Comparison of ENCODE assay signal across 11 mouse cellular contexts in genomic region chr8:10972851-10973452, GRCm38 (mm10). TPM values are rescaled to one million over a fixed set of nuclear protein-coding genes. Genes with fewer than 3 reads are reported as not detected.
A peak's percentile ranks its signal among the peaks of the same experiment; 100 is the strongest.
DNase-seq lines count a peak whose midpoint lies in the region; ATAC-seq and TF ChIP-seq lines count a peak whose summit lies in the region.
"Had no signal": no experiment of that assay in that cellular context is flagged by ENCODE, and none has a peak within 500 bp of the region (broad histone marks: within the 10 kb centered on the region; RNA-seq: fewer than 3 reads in every experiment).

No protein-coding gene starts in this region.

- peaks cover 51% of the 10 kb centered on the region for H3K4me1 ChIP-seq in intestine, embryonic 14.5 days (replicated peaks; ENCODE audit: control insufficient read depth, insufficient read depth, low read length)
- peaks cover 16% of the 10 kb centered on the region; the same call in 1 of the 2 replicates for H3K4me1 ChIP-seq in intestine, postnatal 0 days (replicated peaks; ENCODE audit: control insufficient read depth, insufficient read depth, low read length)
- peaks cover 20% of the 10 kb centered on the region for H3K4me1 ChIP-seq in forebrain, embryonic 14.5 days (ENCODE audit: control insufficient read depth, insufficient read depth, low read length)
- H3K4me1 ChIP-seq in liver, embryonic 13.5 days (replicated peaks): peaks cover 67% of the 10 kb centered on the region

- H3K9ac ChIP-seq in intestine, embryonic 14.5 days (ENCODE audit: low read length): no peak overlapping the region
- H3K9ac ChIP-seq in intestine, postnatal 0 days (ENCODE audit: low read depth, low read length): no peak overlapping the region
- H3K9ac ChIP-seq in forebrain, embryonic 14.5 days (ENCODE audit: low read length): 0 out of 2 replicates have a peak overlapping the region, but pooled peaks have one; percentile 25
- no peak overlapping the region for H3K9ac ChIP-seq in liver, embryonic 13.5 days

- no peak for ATAC-seq in intestine, embryonic 14.5 days (replicated peaks; ENCODE audit: low FRiP score, low TSS enrichment, low read depth)
- ATAC-seq in intestine, postnatal 0 days: no peak
- peak; percentile 32 for ATAC-seq in Patski
- 0 out of 2 replicates have a peak, but pooled peaks have one; percentile 30 for ATAC-seq in forebrain, embryonic 14.5 days
- no peak for ATAC-seq in liver, embryonic 13.5 days (ENCODE audit: low read depth)
- no peak for ATAC-seq in erythroid progenitor cell, adult 5-6 weeks (replicated peaks; ENCODE audit: low FRiP score, poor library complexity, severe bottlenecking)

- no peak for TF ChIP-seq CTCF in intestine, postnatal 0 days (IDR thresholded peaks at IDR 0.05; ENCODE audit: low read depth)
- TF ChIP-seq CTCF in Patski (IDR thresholded peaks at IDR 0.05): no peak
- TF ChIP-seq CTCF in left cerebral cortex, adult 2 months (IDR thresholded peaks at IDR 0.05): no peak

- no peaks in the 10 kb centered on the region for H3K36me3 ChIP-seq in intestine, embryonic 14.5 days (ENCODE audit: control insufficient read depth, insufficient read depth, low read length)
- no peaks in the 10 kb centered on the region for H3K36me3 ChIP-seq in intestine, postnatal 0 days (ENCODE audit: control insufficient read depth, insufficient read depth)
- no peaks in the 10 kb centered on the region for H3K36me3 ChIP-seq in forebrain, embryonic 14.5 days (ENCODE audit: control insufficient read depth, insufficient read depth, low read length)
- H3K36me3 ChIP-seq in liver, embryonic 13.5 days: no peaks in the 10 kb centered on the region

- POLR2A ChIA-PET in Patski (lab: Charles Lee): interaction anchor here (1.6 kb wide), 1 partner anchor 21 kb away, joined by 3 read pairs; no protein-coding TSS in a partner anchor

- CTCF ChIA-PET in Patski (lab: Charles Lee): interaction anchor here (0.9 to 1.4 kb wide), 4 partner anchors 9 to 32 kb away, joined by 3 to 6 read pairs (median 3); no protein-coding TSS in a partner anchor

- H3K4me3 ChIP-seq in intestine, embryonic 14.5 days (ENCODE audit: low read depth, low read length): no peak overlapping the region
- no peak overlapping the region for H3K4me3 ChIP-seq in intestine, postnatal 0 days (ENCODE audit: low read depth, low read length)
- no peak overlapping the region for H3K4me3 ChIP-seq in forebrain, embryonic 14.5 days (ENCODE audit: low read depth, low read length)
- no peak overlapping the region for H3K4me3 ChIP-seq in liver, embryonic 13.5 days (replicated peaks)
- no peak overlapping the region for H3K4me3 ChIP-seq in left cerebral cortex, adult 2 months

- H3K27me3 ChIP-seq in intestine, embryonic 14.5 days (replicated peaks; ENCODE audit: control insufficient read depth, insufficient read depth, low read length): no peaks in the 10 kb centered on the region
- no peaks in the 10 kb centered on the region for H3K27me3 ChIP-seq in intestine, postnatal 0 days (replicated peaks; ENCODE audit: control insufficient read depth, insufficient read depth, low read length)
- no peaks in the 10 kb centered on the region for H3K27me3 ChIP-seq in Patski
- H3K27me3 ChIP-seq in forebrain, embryonic 14.5 days (replicated peaks; ENCODE audit: control insufficient read depth, insufficient read depth, low read length): no peaks in the 10 kb centered on the region
- H3K27me3 ChIP-seq in liver, embryonic 13.5 days: no peaks in the 10 kb centered on the region

- no peaks in the 10 kb centered on the region for H3K9me3 ChIP-seq in intestine, embryonic 14.5 days (ENCODE audit: control insufficient read depth, low read length)
- no peaks in the 10 kb centered on the region for H3K9me3 ChIP-seq in intestine, postnatal 0 days (ENCODE audit: control insufficient read depth)
- no peaks in the 10 kb centered on the region for H3K9me3 ChIP-seq in forebrain, embryonic 14.5 days (replicated peaks; ENCODE audit: control insufficient read depth, low read length)
- H3K9me3 ChIP-seq in liver, embryonic 13.5 days (replicated peaks): no peaks in the 10 kb centered on the region

- intact Hi-C loops in left cerebral cortex, adult 2 months (cut with DNase I): no loop called here

- in situ Hi-C loops in Patski (cut with MboI; ENCODE audit: low pct_unique_long_range_greater_than_20kb): no loop called here

- peak overlapping the region; percentile 13; the same call in 1 of the 2 replicates for H3K27ac ChIP-seq in intestine, embryonic 14.5 days (ENCODE audit: low read depth)
- H3K27ac ChIP-seq in intestine, postnatal 0 days (ENCODE audit: low read depth, low read length): no peak overlapping the region
- H3K27ac ChIP-seq in forebrain, embryonic 14.5 days (ENCODE audit: low read depth, low read length): 0 out of 2 replicates have a peak overlapping the region, but pooled peaks have one; percentile 21
- H3K27ac ChIP-seq in liver, embryonic 13.5 days: peak overlapping the region; percentile 48; the same call in 1 of the 2 replicates
- no peak overlapping the region for H3K27ac ChIP-seq in left cerebral cortex, adult 2 months

- DNase-seq in intestine, embryonic 14.5 days (ENCODE audit: low spot score): no peak
- peak; percentile 77 for DNase-seq in Patski (ENCODE audit: low read depth, low spot score)
- peak; percentile 42 for DNase-seq in forebrain, embryonic 14.5 days (ENCODE audit: low spot score)
- no peak for DNase-seq in liver, embryonic 13.5 days
- no peak for DNase-seq in left cerebral cortex, adult 2 months (ENCODE audit: extremely low spot score in 1 of 2, low spot score in 2 of 2)
- no peak for DNase-seq in adrenal gland, postnatal 4 days (ENCODE audit: low spot score in 2 of 2)
- DNase-seq: kidney, adult 8-10 months; right cerebral cortex, postnatal 14 days; thymus, adult 18-20 months had no signal

- WGBS in intestine, embryonic 14.5 days: 43% methylated on average over 9 of the region's 9 CpGs
- WGBS in intestine, postnatal 0 days: 61% methylated on average over 9 of the region's 9 CpGs
- WGBS in forebrain, embryonic 14.5 days: 4% methylated on average over 9 of the region's 9 CpGs
- 57% methylated on average over 9 of the region's 9 CpGs for WGBS in liver, embryonic 13.5 days (ENCODE audit: insufficient replicate concordance)

- H3K4me2 ChIP-seq in intestine, embryonic 14.5 days (ENCODE audit: low read length): no peak overlapping the region
- no peak overlapping the region for H3K4me2 ChIP-seq in intestine, postnatal 0 days (replicated peaks; ENCODE audit: low read depth)
- no peak overlapping the region for H3K4me2 ChIP-seq in forebrain, embryonic 14.5 days (ENCODE audit: low read length)
- H3K4me2 ChIP-seq in liver, embryonic 13.5 days: no peak overlapping the region

RNA-seq across cellular contexts. Expression of gene Irs2, which starts 35.3 kb away (rescaled TPM):
- polyA plus RNA-seq in intestine, embryonic 14.5 days (2014; fragmentation: Nextera tagmentation; extraction: Ambion mirVana): 4.5 and 5.5 TPM in 2 replicates
- 6.0 and 7.7 TPM in 2 replicates for polyA plus RNA-seq in intestine, postnatal 0 days (2015; fragmentation: Nextera tagmentation; extraction: Ambion mirVana)
- polyA plus RNA-seq in Patski (2021): 37.8 TPM
- polyA plus RNA-seq in forebrain, embryonic 14.5 days (2014; fragmentation: Nextera tagmentation; extraction: Ambion mirVana): 3.9 and 4.0 TPM in 2 replicates
- polyA plus RNA-seq in liver, embryonic 13.5 days (2015; fragmentation: Nextera tagmentation; extraction: Ambion mirVana): 2.9 and 3.4 TPM in 2 replicates
- total RNA-seq in erythroid progenitor cell, adult 5-6 weeks (2015; ENCODE audit: low replicate concordance): 13.4 and 14.1 TPM in 2 replicates
- 6.8 and 9.2 TPM in 2 replicates for total RNA-seq in erythroid progenitor cell, adult 5-6 weeks (2017; ENCODE audit: low replicate concordance)
- total RNA-seq in left cerebral cortex, adult 2 months (2021): 100 to 1,000 TPM in 1 of 2 experiments, 10 to 100 TPM in 1; 67.1 to 111 TPM
- 10 to 100 TPM; 33.2 to 33.3 TPM for total RNA-seq in adrenal gland, postnatal 4 days (2021)

Comparison
In these comparisons a context has a peak if more than half of its experiments do, and no peak if none do; other contexts are left out.
1. H3K27ac ChIP-seq: peak in intestine, embryonic 14.5 days (single experiment), forebrain, embryonic 14.5 days (single experiment) and liver, embryonic 13.5 days (single experiment); none in intestine, postnatal 0 days (single experiment) and left cerebral cortex, adult 2 months (single experiment).
2. ATAC-seq: peak in Patski (single experiment) and forebrain, embryonic 14.5 days (single experiment); none in intestine, embryonic 14.5 days (single experiment), intestine, postnatal 0 days (single experiment), liver, embryonic 13.5 days (single experiment) and erythroid progenitor cell, adult 5-6 weeks (single experiment).
3. DNase-seq: peak in Patski (single experiment) and forebrain, embryonic 14.5 days (single experiment); none in intestine, embryonic 14.5 days (single experiment), liver, embryonic 13.5 days (single experiment), left cerebral cortex, adult 2 months (0 of 2) and adrenal gland, postnatal 4 days (0 of 2).